Mouse (Mus musculus): ENCODE measurements around the gene Vmn2r14. TPM values are rescaled to one million over a fixed set of nuclear protein-coding genes. Genes with fewer than 3 reads are reported as not detected.
"Not testable (repeated sequence)": the region's sequence is repeated elsewhere in the genome, so short reads cannot be mapped to it uniquely, and the experiment has no call there.

Vmn2r14 gene
- not detected in 2 replicates for polyA plus RNA-seq (2016; fragmentation: Nextera tagmentation; extraction: Ambion mirVana)

DNA sequence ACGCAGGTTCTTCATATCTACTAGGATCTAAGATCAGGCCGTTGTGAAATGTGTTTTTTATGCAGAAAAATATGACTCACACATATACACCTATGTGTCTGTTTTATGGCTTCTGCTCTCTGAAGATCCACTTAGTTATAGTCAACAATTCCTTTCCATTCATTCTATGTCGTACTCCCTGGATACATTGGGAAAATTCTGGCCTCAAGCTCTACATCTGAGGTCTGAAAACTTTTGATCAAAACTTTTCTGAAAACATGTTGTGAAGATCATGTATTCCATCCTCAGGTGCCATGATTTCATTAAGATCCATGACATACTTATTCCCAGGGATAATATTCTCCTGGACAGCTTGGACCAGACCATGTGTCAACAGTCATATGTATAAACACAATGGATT lies at the start of gene Vmn2r14:
Gene Vmn2r14, minus strand, starts transcription at position 101 of the 400 bp plus-strand sequence.
- Histone ChIP-seq H3K27ac (no peak within 1 kb of the TSS), H3K27me3 (ENCODE audit: poor library complexity, severe bottlenecking) (no peaks in the 10 kb centered on the region), H3K9me3 (peaks cover 21% of the 10 kb centered on the region), H3K36me3 (replicated peaks) (no peaks in the 10 kb centered on the region), H3K4me3 (no peak within 1 kb of the TSS), H3K4me1 (no peaks in the 10 kb centered on the region)
- WGBS, result 79% methylated on average over 3 of the region's 3 CpGs
- DNase-seq (ENCODE audit: extremely low spot score, low spot score), result no peak

DNA sequence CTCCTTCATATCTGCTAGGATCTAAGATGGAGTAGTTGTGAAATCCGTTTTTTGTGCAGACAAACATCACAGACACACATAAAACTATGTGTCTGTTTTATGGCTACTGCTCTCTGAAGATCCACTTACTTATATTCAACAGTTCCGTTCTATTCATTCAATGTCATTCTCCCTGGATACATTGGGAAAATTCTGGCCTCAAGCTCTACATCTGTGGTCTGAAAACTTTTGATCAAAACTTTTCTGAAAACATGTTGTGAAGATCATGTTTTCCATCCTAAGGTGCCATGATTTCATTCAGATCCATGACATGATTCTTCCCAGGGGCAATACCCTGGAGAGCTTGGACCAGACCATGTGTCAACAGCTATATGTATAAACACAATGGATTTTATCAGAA lies 32.4 kb downstream of the Vmn2r14 start, which contains the start of gene Vmn2r13:
Gene Vmn2r13, minus strand, starts transcription at position 101 of the 400 bp plus-strand sequence.
- not testable (repeated sequence) for DNase-seq (ENCODE audit: extremely low spot score, low spot score)

DNA sequence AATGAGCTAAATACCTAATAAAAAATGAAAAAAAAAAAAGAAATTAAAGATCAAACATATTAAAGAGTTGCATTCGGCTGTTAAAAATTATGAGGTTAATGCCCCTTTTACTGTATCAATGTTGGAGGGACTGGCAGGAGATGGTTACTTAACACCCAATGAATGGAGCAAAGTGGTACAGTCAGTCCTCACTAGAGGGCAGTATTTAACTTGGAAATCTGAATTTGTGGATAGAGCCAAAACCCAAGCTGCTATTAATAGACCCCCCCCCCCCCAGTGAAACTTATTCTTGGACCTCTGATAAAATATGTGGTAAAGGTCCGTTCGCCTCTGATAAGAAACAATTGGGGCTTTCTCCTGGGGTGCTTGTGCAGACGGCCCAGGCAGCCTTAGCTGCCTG lies 57.7 kb downstream of the Vmn2r14 start:
- not testable (repeated sequence) for H3K27me3 ChIP-seq (ENCODE audit: poor library complexity, severe bottlenecking)

More for the DNA sequence above, 32.4 kb downstream of the Vmn2r14 start, which contains the start of gene Vmn2r13:
- not testable (repeated sequence) for H3K4me3 ChIP-seq; H3K27me3 ChIP-seq (ENCODE audit: poor library complexity, severe bottlenecking); H3K36me3 ChIP-seq (replicated peaks); H3K4me1 ChIP-seq; H3K27ac ChIP-seq
- peaks cover 27% of the 10 kb centered on the region for H3K9me3 ChIP-seq
- whole genome bisulfite sequencing, result 63% methylated on average over 2 of the region's 2 CpGs

More for the DNA sequence above, 57.7 kb downstream of the Vmn2r14 start:
- peaks cover 28% of the 10 kb centered on the region for H3K9me3 ChIP-seq
- not testable (repeated sequence) for H3K36me3 ChIP-seq (replicated peaks); H3K4me1 ChIP-seq; DNase-seq (ENCODE audit: extremely low spot score, low spot score); H3K4me3 ChIP-seq; H3K27ac ChIP-seq
- 91% methylated on average over 4 of the region's 4 CpGs for WGBS

Other genes with a start within 250 kb of the Vmn2r14 start
- gene Vmn2r10, start 218.2 kb downstream of the Vmn2r14 start, polyA plus RNA-seq (2016; fragmentation: Nextera tagmentation; extraction: Ambion mirVana), result not detected in 2 replicates
- not detected in 2 replicates for gene Vmn2r11, start 165.1 kb downstream of the Vmn2r14 start, polyA plus RNA-seq (2016; fragmentation: Nextera tagmentation; extraction: Ambion mirVana)
- not detected in 2 replicates for gene Vmn2r12, start 126.8 kb downstream of the Vmn2r14 start, polyA plus RNA-seq (2016; fragmentation: Nextera tagmentation; extraction: Ambion mirVana)
- gene Vmn2r13, start 32.5 kb downstream of the Vmn2r14 start, polyA plus RNA-seq (2016; fragmentation: Nextera tagmentation; extraction: Ambion mirVana), result not detected in 2 replicates
- not detected in 2 replicates for gene Vmn2r15, start 72.9 kb upstream of the Vmn2r14 start, polyA plus RNA-seq (2016; fragmentation: Nextera tagmentation; extraction: Ambion mirVana)
- not detected in 2 replicates for gene Vmn2r16, start 105.5 kb upstream of the Vmn2r14 start, polyA plus RNA-seq (2016; fragmentation: Nextera tagmentation; extraction: Ambion mirVana)
- not detected in 2 replicates for gene Vmn2r17, start 195.0 kb upstream of the Vmn2r14 start, polyA plus RNA-seq (2016; fragmentation: Nextera tagmentation; extraction: Ambion mirVana)